Mouse (Mus musculus) midbrain, embryonic 12.5 days (tissue): ENCODE data around the gene Ooep. TPM values are rescaled to one million over a fixed set of nuclear protein-coding genes. Genes with fewer than 3 reads are reported as not detected.
"Not testable (repeated sequence)": the region's sequence is repeated elsewhere in the genome, so short reads cannot be mapped to it uniquely, and the experiment has no call there.

Experiments used
- ATAC-seq: fragments of 200-750 bp; cut with Nextera tagmentation; 2 replicates; pipeline ENCODE4 v1.8.0; 2017; ENCODE audit warnings: low read depth, moderate TSS enrichment, moderate library complexity; ENCODE audit not compliant: low FRiP score
- H3K27ac ChIP-seq: fragments of 300-500 bp; sonication (generic); replicated peaks from 2 replicates; pipeline ENCODE4 v1.5.1; 2016; ENCODE audit warnings: mild to moderate bottlenecking
- H3K27me3 ChIP-seq: fragments of 300-500 bp; sonication (generic); 2 replicates; pipeline ENCODE4 v1.6.1; 2016; ENCODE audit warnings: mild to moderate bottlenecking
- H3K36me3 ChIP-seq: fragments of 300-500 bp; sonication (generic); 2 replicates; pipeline ENCODE4 v1.6.1; 2016
- H3K4me1 ChIP-seq: fragments of 300-500 bp; sonication (generic); 2 replicates; pipeline ENCODE4 v1.6.1; 2016
- H3K4me2 ChIP-seq: fragments of 300-500 bp; sonication (generic); replicated peaks from 2 replicates; pipeline ENCODE4 v1.6.1; 2016; ENCODE audit warnings: mild to moderate bottlenecking, moderate library complexity
- H3K4me3 ChIP-seq: fragments of 300-500 bp; sonication (generic); 2 replicates; pipeline ENCODE4 v1.5.1; 2016; ENCODE audit warnings: mild to moderate bottlenecking
- H3K9ac ChIP-seq: fragments of 300-500 bp; sonication (generic); replicated peaks from 2 replicates; pipeline ENCODE4 v1.6.1; 2016; ENCODE audit warnings: mild to moderate bottlenecking, moderate library complexity
- H3K9me3 ChIP-seq: fragments of 300-500 bp; sonication (generic); 2 replicates; pipeline ENCODE4 v1.6.1; 2016; ENCODE audit warnings: mild to moderate bottlenecking
- WGBS: fragments of 180-500 bp; shearing (Covaris S2); methylation state at CpG from one replicate; pipeline ENCODE4 v1.1.7; 2016; 5-methylcytosine and 5-hydroxymethylcytosine counted together
- polyA plus RNA-seq: library from polyadenylated mRNA; unstranded; fragments of >200 nt; fragmentation: Nextera tagmentation; extraction: Ambion mirVana; gene quantifications from 2 replicates; pipeline ENCODE4 v1.2.1, GENCODE M21; 2016

The Ooep gene
- polyA plus RNA-seq, 1 experiment from 2014 or later: 2.4 TPM

- H3K9me3 ChIP-seq: no peaks in the 10 kb centered on the region
- no peak overlapping the region for H3K4me3 ChIP-seq
- no peak for ATAC-seq
- WGBS: 59% methylated on average over 3 of the region's 3 CpGs
- H3K4me2 ChIP-seq: no peak overlapping the region
- H3K27me3 ChIP-seq: no peaks in the 10 kb centered on the region; the same call in 1 of the 2 replicates
- no peak overlapping the region for H3K27ac ChIP-seq
- no peaks in the 10 kb centered on the region for H3K36me3 ChIP-seq
- H3K9ac ChIP-seq: no peak overlapping the region
- H3K4me1 ChIP-seq: no peaks in the 10 kb centered on the region
These were observed 7.4 kb upstream of the Ooep start for GRCm38 (mm10) chr9:78385893-78386292.

DNA sequence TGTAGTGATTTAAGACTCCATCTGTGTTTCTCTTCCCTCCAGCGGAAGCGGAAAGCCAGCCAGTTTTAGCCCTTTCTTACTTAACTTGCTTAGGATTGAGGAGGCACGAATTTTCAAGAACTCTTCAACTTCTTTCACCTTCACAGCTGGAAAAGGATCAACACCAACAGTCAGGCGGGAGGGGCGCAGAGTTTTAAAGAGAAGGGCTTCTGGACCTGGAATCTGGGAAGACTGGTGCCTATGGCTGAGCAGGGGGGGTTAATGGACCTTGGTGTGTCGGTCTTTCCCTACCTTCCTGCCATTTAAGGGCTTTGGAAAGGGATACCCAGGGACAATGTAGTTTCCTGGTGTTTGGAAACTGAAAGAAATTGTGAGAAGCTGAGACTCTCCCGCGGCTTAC lies 979 bp downstream of the Ooep start:
- no peak overlapping the region for H3K27ac ChIP-seq
- 18% methylated on average over 8 of the region's 8 CpGs for WGBS
- peak overlapping the region; percentile 38 for H3K4me3 ChIP-seq
- H3K4me1 ChIP-seq: peaks cover 10% of the 10 kb centered on the region
- H3K36me3 ChIP-seq: no peaks in the 10 kb centered on the region
- H3K9ac ChIP-seq: peak overlapping the region; percentile 28; the same call in 1 of the 2 replicates
- H3K4me2 ChIP-seq: peak overlapping the region; percentile 68
- peaks cover 13% of the 10 kb centered on the region; the same call in 1 of the 2 replicates for H3K27me3 ChIP-seq
- H3K9me3 ChIP-seq: no peaks in the 10 kb centered on the region
- ATAC-seq: no peak

DNA sequence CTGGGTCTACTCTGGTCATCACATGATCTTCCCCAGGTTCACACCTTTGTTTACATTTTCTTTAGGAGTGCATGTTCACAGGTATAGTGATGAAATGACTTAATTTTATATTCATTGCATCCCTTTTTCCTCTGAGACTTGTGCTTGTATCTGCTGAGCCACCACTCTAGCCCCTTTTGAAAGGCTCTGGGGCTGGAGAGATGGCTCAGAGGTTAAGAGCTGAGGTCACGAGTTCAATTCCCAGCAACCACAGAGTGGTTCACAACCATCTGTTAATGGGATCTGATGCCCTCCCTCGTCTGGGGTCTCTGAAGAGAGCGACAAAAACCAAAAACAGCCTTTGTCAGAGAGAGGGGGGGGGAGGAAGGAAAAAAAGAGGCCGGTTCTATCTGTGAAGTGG lies 3.0 kb downstream of the Ooep start:
- Histone ChIP-seq H3K9me3 (no peaks in the 10 kb centered on the region), H3K36me3 (no peaks in the 10 kb centered on the region), H3K4me2 (no peak overlapping the region), H3K4me1 (peaks cover 10% of the 10 kb centered on the region), H3K27me3 (peaks cover 13% of the 10 kb centered on the region; the same call in 1 of the 2 replicates), H3K9ac (no peak overlapping the region), H3K4me3 (no peak overlapping the region), H3K27ac (no peak overlapping the region)
- ATAC-seq: no peak
- WGBS: 75% methylated on average over 4 of the region's 4 CpGs

DNA sequence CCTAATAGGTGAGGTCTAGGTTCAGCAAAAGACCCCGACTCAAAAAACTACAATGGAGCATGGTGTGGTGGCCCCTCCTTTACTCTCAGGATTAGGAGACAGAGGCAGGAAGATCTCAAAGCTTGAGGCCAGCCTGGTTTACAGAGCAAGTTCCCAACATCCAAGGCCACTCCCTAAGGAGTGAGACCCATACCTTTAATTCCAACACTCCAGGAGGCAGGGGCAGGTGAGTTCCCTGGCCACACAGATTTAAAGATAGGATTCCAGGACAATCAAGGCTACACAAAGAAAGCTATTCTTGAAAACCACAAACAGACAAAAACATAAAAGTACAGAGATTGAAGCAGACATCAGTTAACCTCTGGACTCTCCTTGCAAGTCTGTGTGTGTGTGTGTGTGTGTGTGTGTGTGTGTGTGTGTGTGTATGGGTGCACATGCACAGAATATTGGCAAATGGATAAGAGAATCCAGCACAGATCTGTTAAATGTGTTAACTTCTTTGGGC lies 3.6 kb downstream of the Ooep start:
- peaks cover 10% of the 10 kb centered on the region for H3K4me1 ChIP-seq
- H3K27ac ChIP-seq: no peak overlapping the region
- WGBS: 85% methylated on average over 1 of the region's 1 CpGs
- H3K36me3 ChIP-seq: no peaks in the 10 kb centered on the region
- no peak overlapping the region for H3K4me3 ChIP-seq
- no peak overlapping the region for H3K4me2 ChIP-seq
- H3K9me3 ChIP-seq: no peaks in the 10 kb centered on the region
- no peak for ATAC-seq
- peaks cover 13% of the 10 kb centered on the region; the same call in 1 of the 2 replicates for H3K27me3 ChIP-seq
- H3K9ac ChIP-seq: no peak overlapping the region

GRCm38 (mm10) chr9:78374397-78374796 lies 4.1 kb downstream of the Ooep start:
- WGBS: 70% methylated on average over 5 of the region's 5 CpGs
- H3K4me1 ChIP-seq: peaks cover 10% of the 10 kb centered on the region
- no peak overlapping the region for H3K9ac ChIP-seq
- H3K4me3 ChIP-seq: no peak overlapping the region
- ATAC-seq: no peak
- H3K9me3 ChIP-seq: no peaks in the 10 kb centered on the region
- peaks cover 12% of the 10 kb centered on the region; the same call in 1 of the 2 replicates for H3K27me3 ChIP-seq
- H3K4me2 ChIP-seq: no peak overlapping the region
- H3K36me3 ChIP-seq: no peaks in the 10 kb centered on the region
- H3K27ac ChIP-seq: no peak overlapping the region

DNA sequence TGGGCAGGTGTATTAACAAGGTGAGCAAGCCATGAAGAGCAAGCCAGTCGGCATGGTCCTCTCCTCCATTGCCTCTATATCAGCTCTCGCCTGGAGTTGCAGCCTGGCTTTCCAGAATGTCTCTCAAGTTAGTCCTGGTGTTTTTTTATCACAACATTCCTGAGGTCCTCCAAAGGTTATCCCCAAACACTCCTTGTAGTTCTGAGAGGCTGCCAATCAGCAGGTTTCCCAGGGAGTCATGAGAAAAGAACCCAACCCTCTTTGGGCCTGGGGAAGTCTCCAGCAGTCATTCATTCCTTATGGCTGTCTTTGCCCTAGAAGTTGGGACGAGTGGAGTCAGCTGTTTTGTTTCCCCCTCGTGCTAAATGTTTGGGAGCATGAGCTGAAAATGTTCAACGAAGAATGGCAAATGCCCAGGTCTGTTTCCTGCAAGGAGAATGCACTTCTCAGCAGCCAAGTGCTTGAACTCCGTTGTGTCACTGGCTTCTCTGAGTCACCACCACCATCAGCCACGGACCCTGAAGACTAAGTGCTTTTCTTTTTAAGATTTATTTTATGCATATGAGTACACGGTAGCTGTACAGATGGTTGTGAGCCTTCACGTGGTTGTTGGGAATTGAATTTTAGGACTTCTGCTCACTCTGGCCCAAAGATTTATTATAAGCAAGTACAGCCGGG lies 5.6 kb downstream of the Ooep start:
- Histone ChIP-seq H3K9ac (no peak overlapping the region), H3K9me3 (no peaks in the 10 kb centered on the region), H3K36me3 (no peaks in the 10 kb centered on the region), H3K27me3 (peaks cover 6% of the 10 kb centered on the region; the same call in 1 of the 2 replicates), H3K4me2 (no peak overlapping the region), H3K4me3 (no peak overlapping the region), H3K27ac (no peak overlapping the region), H3K4me1 (peaks cover 3% of the 10 kb centered on the region)
- ATAC-seq: no peak
- WGBS: 87% methylated on average over 10 of the region's 10 CpGs

- no peak overlapping the region for H3K27ac ChIP-seq
- 98% methylated on average over 3 of the region's 3 CpGs for WGBS
These were observed 7.1 kb downstream of the Ooep start for GRCm38 (mm10) chr9:78371441-78371840.

DNA sequence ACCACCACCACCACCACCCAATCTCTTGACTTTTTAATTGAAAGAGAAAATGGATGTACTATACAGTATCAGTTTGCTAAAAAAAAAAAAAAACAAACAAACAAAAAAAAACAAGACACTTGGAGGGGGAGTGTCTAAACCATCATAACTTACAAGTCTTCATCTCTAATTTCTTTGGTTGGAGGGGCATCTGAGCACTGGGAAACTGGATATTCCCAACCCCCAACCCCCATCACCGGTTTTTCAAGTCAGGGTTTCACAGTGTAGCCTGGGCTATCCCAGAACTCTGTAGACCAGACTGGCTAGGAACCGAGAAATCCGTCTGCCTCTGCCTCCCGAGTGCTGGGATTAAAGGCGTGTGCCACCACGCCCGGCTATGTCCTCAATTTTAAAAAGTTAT lies 8.7 kb downstream of the Ooep start:
- Histone ChIP-seq H3K36me3 (no peaks in the 10 kb centered on the region), H3K4me2 (no peak overlapping the region), H3K4me3 (no peak overlapping the region), H3K27ac (no peak overlapping the region), H3K9ac (no peak overlapping the region), H3K9me3 (no peaks in the 10 kb centered on the region), H3K4me1 (no peaks in the 10 kb centered on the region), H3K27me3 (no peaks in the 10 kb centered on the region)
- no peak for ATAC-seq
- WGBS: 87% methylated on average over 7 of the region's 7 CpGs

More at GRCm38 (mm10) chr9:78371441-78371840, 7.1 kb downstream of the Ooep start:
- no peaks in the 10 kb centered on the region for H3K9me3 ChIP-seq
- no peaks in the 10 kb centered on the region for H3K36me3 ChIP-seq
- no peaks in the 10 kb centered on the region for H3K4me1 ChIP-seq
- no peak overlapping the region for H3K4me2 ChIP-seq
- ATAC-seq: no peak
- no peaks in the 10 kb centered on the region for H3K27me3 ChIP-seq
- H3K9ac ChIP-seq: no peak overlapping the region
- H3K4me3 ChIP-seq: no peak overlapping the region

DNA sequence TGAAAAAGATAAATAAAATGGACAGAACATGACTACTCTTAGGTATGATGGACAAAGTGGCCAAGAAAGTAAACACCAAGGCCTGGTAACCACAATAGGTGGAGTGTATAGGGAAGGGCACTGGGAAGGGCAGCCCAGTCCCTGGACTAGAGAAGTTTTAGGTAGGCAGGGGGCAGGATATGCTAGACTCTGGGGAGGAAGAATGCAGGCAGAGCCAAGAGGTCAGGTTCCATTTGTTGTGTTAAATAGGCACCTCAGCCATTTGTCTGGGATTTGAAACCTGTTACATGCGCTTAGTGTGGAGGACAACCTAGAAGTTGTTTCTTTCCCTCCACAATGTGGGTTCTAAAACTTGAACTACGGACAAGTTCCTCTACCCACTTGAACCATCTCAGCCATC lies 9.2 kb downstream of the Ooep start:
- H3K4me1 ChIP-seq: no peaks in the 10 kb centered on the region
- no peak for ATAC-seq
- H3K27me3 ChIP-seq: no peaks in the 10 kb centered on the region
- no peak overlapping the region for H3K9ac ChIP-seq
- H3K4me3 ChIP-seq: no peak overlapping the region
- H3K36me3 ChIP-seq: no peaks in the 10 kb centered on the region
- 89% methylated on average over 2 of the region's 2 CpGs for WGBS
- no peak overlapping the region for H3K4me2 ChIP-seq
- H3K9me3 ChIP-seq: no peaks in the 10 kb centered on the region
- no peak overlapping the region for H3K27ac ChIP-seq

- H3K27me3 ChIP-seq: no peaks in the 10 kb centered on the region
- no peak overlapping the region for H3K9ac ChIP-seq
- H3K36me3 ChIP-seq: no peaks in the 10 kb centered on the region
- 78% methylated on average over 3 of the region's 3 CpGs for WGBS
- no peak overlapping the region for H3K4me3 ChIP-seq
- no peaks in the 10 kb centered on the region for H3K9me3 ChIP-seq
- H3K4me2 ChIP-seq: no peak overlapping the region
- no peak for ATAC-seq
- no peaks in the 10 kb centered on the region for H3K4me1 ChIP-seq
- H3K27ac ChIP-seq: no peak overlapping the region
These were observed 9.7 kb downstream of the Ooep start for GRCm38 (mm10) chr9:78368671-78369293.

GRCm38 (mm10) chr9:78367959-78368358 lies 10.6 kb downstream of the Ooep start, which contains the start of gene Dppa5a:
TSS of gene Dppa5a (minus strand) at chr9:78368177.
- H3K36me3 ChIP-seq, H3K4me2 ChIP-seq, H3K4me3 ChIP-seq, H3K27ac ChIP-seq, H3K9me3 ChIP-seq, H3K9ac ChIP-seq, ATAC-seq, H3K4me1 ChIP-seq, H3K27me3 ChIP-seq: not testable (repeated sequence)
- WGBS: 91% methylated on average over 16 of the region's 16 CpGs

DNA sequence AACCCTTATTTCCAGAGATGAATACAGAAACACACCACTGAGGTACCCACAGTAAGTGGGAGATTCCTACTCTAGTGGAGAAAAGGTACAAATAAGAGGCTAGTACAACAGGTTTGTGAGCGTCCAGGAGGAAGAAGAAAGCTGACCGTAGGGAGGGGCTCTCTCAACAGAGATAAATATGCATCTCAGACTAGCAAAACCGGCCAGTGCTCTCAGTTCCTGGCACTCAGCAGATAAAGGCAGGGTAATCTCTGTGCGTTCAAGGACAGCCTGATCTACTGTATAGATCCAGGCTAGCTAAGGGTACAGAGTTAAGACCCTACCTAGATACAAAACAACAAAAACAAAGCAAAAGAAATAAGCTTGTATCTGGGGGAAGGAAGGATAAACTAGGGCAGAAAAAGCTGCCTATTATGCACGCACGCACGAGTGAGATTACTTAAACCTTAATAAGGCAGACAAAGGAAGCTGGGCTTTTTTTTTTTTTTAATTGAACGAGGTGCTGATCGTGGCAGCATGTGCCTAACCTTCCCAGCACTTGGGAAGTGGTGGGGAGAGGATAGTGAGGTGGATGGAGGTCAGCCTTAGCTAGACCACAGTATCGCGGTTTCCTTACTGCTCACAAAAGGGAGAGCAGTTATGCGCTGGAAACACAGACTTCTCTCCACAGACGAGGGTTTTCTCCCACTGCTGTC lies 12.5 kb downstream of the Ooep start:
- WGBS: 67% methylated on average over 13 of the region's 13 CpGs

More for the DNA sequence above, 12.5 kb downstream of the Ooep start:
- no peak overlapping the region for H3K27ac ChIP-seq
- ATAC-seq: no peak
- no peak overlapping the region for H3K4me2 ChIP-seq
- no peaks in the 10 kb centered on the region for H3K4me1 ChIP-seq
- no peaks in the 10 kb centered on the region for H3K9me3 ChIP-seq
- H3K27me3 ChIP-seq: no peaks in the 10 kb centered on the region
- H3K9ac ChIP-seq: no peak overlapping the region
- no peaks in the 10 kb centered on the region for H3K36me3 ChIP-seq
- H3K4me3 ChIP-seq: no peak overlapping the region
